Mouse (Mus musculus) limb, embryonic 13.5 days (tissue): ENCODE results near the gene Acads. TPM values are rescaled to one million over a fixed set of nuclear protein-coding genes. Genes with fewer than 3 reads are reported as not detected.
"Not testable (repeated sequence)": the region's sequence is repeated elsewhere in the genome, so short reads cannot be mapped to it uniquely, and the experiment has no call there.

Source experiments
- ATAC-seq: fragments of 200-750 bp; cut with Nextera tagmentation; 2 replicates; pipeline ENCODE4 v1.8.0; 2017; ENCODE audit warnings: low read depth, moderate number of reproducible peaks, moderate TSS enrichment; ENCODE audit not compliant: low FRiP score
- H3K27ac ChIP-seq: fragments of 300-500 bp; sonication (generic); 2 replicates; pipeline ENCODE4 v1.5.1; 2015; ENCODE audit warnings: inconsistent platforms, mild to moderate bottlenecking, moderate library complexity
- H3K27me3 ChIP-seq: fragments of 300-500 bp; sonication (generic); 2 replicates; pipeline ENCODE4 v1.6.1; 2015; ENCODE audit warnings: mild to moderate bottlenecking, inconsistent platforms
- H3K36me3 ChIP-seq: fragments of 300-500 bp; sonication (generic); 2 replicates; pipeline ENCODE4 v1.6.1; 2015; ENCODE audit warnings: inconsistent platforms, mild to moderate bottlenecking, moderate library complexity
- H3K4me1 ChIP-seq: fragments of 300-500 bp; sonication (generic); 2 replicates; pipeline ENCODE4 v1.6.1; 2015; ENCODE audit warnings: inconsistent platforms
- H3K4me2 ChIP-seq: fragments of 300-500 bp; sonication (generic); replicated peaks from 2 replicates; pipeline ENCODE4 v1.6.1; 2015; ENCODE audit warnings: inconsistent platforms, mild to moderate bottlenecking, moderate library complexity
- H3K4me3 ChIP-seq: fragments of 300-500 bp; sonication (generic); 2 replicates; pipeline ENCODE4 v1.5.1; 2015; ENCODE audit warnings: moderate library complexity, mild to moderate bottlenecking, inconsistent platforms
- H3K9ac ChIP-seq: fragments of 300-500 bp; sonication (generic); 2 replicates; pipeline ENCODE4 v1.6.1; 2015; ENCODE audit warnings: mild to moderate bottlenecking, inconsistent platforms
- H3K9me3 ChIP-seq: fragments of 300-500 bp; sonication (generic); 2 replicates; pipeline ENCODE4 v1.6.1; 2016; ENCODE audit warnings: inconsistent platforms
- WGBS: fragments of 180-500 bp; shearing (Covaris S2); methylation state at CpG from one replicate; pipeline ENCODE4 v1.1.7; 2015; 5-methylcytosine and 5-hydroxymethylcytosine counted together
- polyA plus RNA-seq: library from polyadenylated mRNA; unstranded; fragments of >200 nt; fragmentation: Nextera tagmentation; extraction: Ambion mirVana; gene quantifications from 2 replicates; pipeline ENCODE4 v1.2.1, GENCODE M21; 2015

Gene Acads
- polyA plus RNA-seq, result 56.5 and 56.9 TPM in 2 replicates

GRCm38 (mm10) chr5:115118961-115119570, at the start of gene Acads:
Gene Acads, minus strand, starts transcription at chr5:115119346.
- Histone ChIP-seq H3K27me3 (no peaks in the 10 kb centered on the region), H3K9ac (peak within 1 kb of the TSS; percentile 94), H3K4me2 (peak within 1 kb of the TSS; percentile 84), H3K36me3 (peaks cover 54% of the 10 kb centered on the region), H3K4me1 (peaks cover 13% of the 10 kb centered on the region), H3K9me3 (no peaks in the 10 kb centered on the region), H3K27ac (peak within 1 kb of the TSS; percentile 52; the same call in 1 of the 2 replicates), H3K4me3 (peak within 1 kb of the TSS; percentile 89)
- ATAC-seq, result peak; percentile 81
- 2% methylated on average over 38 of the region's 39 CpGs for WGBS

- no peak for ATAC-seq
- Histone ChIP-seq H3K4me1 (peaks cover 28% of the 10 kb centered on the region), H3K27me3 (no peaks in the 10 kb centered on the region), H3K9me3 (no peaks in the 10 kb centered on the region), H3K4me2 (no peak overlapping the region), H3K36me3 (no peaks in the 10 kb centered on the region), H3K9ac (no peak overlapping the region), H3K4me3 (no peak overlapping the region), H3K27ac (no peak overlapping the region)
- WGBS, result 56% methylated on average over 6 of the region's 6 CpGs
Measured at GRCm38 (mm10) chr5:115167396-115167795, 48.2 kb upstream of the Acads start.

GRCm38 (mm10) chr5:115166815-115167194, 47.7 kb upstream of the Acads start:
- Histone ChIP-seq H3K9ac (no peak overlapping the region), H3K9me3 (no peaks in the 10 kb centered on the region), H3K36me3 (no peaks in the 10 kb centered on the region), H3K4me1 (peaks cover 28% of the 10 kb centered on the region), H3K27me3 (no peaks in the 10 kb centered on the region), H3K4me3 (no peak overlapping the region), H3K4me2 (no peak overlapping the region), H3K27ac (no peak overlapping the region)
- no peak for ATAC-seq
- 82% methylated on average over 7 of the region's 7 CpGs for WGBS

GRCm38 (mm10) chr5:115165895-115166814, 47.0 kb upstream of the Acads start:
- H3K4me3 ChIP-seq, result no peak overlapping the region
- H3K9me3 ChIP-seq, result no peaks in the 10 kb centered on the region
- H3K4me1 ChIP-seq, result peaks cover 33% of the 10 kb centered on the region
- H3K27ac ChIP-seq, result peak overlapping the region; percentile 40; the same call in 1 of the 2 replicates
- H3K27me3 ChIP-seq, result no peaks in the 10 kb centered on the region
- ATAC-seq, result no peak
- no peak overlapping the region for H3K9ac ChIP-seq
- H3K4me2 ChIP-seq, result no peak overlapping the region
- WGBS, result 51% methylated on average over 11 of the region's 11 CpGs
- no peaks in the 10 kb centered on the region for H3K36me3 ChIP-seq

GRCm38 (mm10) chr5:115165351-115165750, 46.2 kb upstream of the Acads start:
- no peak overlapping the region for H3K4me2 ChIP-seq
- no peak for ATAC-seq
- H3K4me3 ChIP-seq, result no peak overlapping the region
- H3K27ac ChIP-seq, result no peak overlapping the region
- H3K9me3 ChIP-seq, result no peaks in the 10 kb centered on the region
- WGBS, result 63% methylated on average over 9 of the region's 9 CpGs
- H3K36me3 ChIP-seq, result no peaks in the 10 kb centered on the region
- peaks cover 40% of the 10 kb centered on the region for H3K4me1 ChIP-seq
- H3K9ac ChIP-seq, result no peak overlapping the region
- H3K27me3 ChIP-seq, result no peaks in the 10 kb centered on the region

GRCm38 (mm10) chr5:115164446-115164845, 45.3 kb upstream of the Acads start:
- not testable (repeated sequence) for H3K4me3 ChIP-seq, H3K4me2 ChIP-seq, H3K36me3 ChIP-seq, H3K9me3 ChIP-seq, H3K9ac ChIP-seq, ATAC-seq, H3K27me3 ChIP-seq, H3K27ac ChIP-seq
- 81% methylated on average over 4 of the region's 4 CpGs for WGBS
- peaks cover 40% of the 10 kb centered on the region for H3K4me1 ChIP-seq

- Histone ChIP-seq H3K4me2 (peak overlapping the region; percentile 39), H3K9ac (no peak overlapping the region; the same call in 1 of the 2 replicates), H3K4me1 (peaks cover 37% of the 10 kb centered on the region), H3K36me3 (no peaks in the 10 kb centered on the region), H3K27me3 (no peaks in the 10 kb centered on the region), H3K27ac (no peak overlapping the region), H3K4me3 (peak overlapping the region; percentile 9; the same call in 1 of the 2 replicates), H3K9me3 (no peaks in the 10 kb centered on the region)
- no peak for ATAC-seq
- 42% methylated on average over 8 of the region's 8 CpGs for WGBS
Measured at GRCm38 (mm10) chr5:115163563-115163962, 44.4 kb upstream of the Acads start.

GRCm38 (mm10) chr5:115161940-115162279, 42.8 kb upstream of the Acads start:
- H3K27me3 ChIP-seq, H3K36me3 ChIP-seq, ATAC-seq, H3K9ac ChIP-seq, H3K4me3 ChIP-seq, H3K27ac ChIP-seq, H3K9me3 ChIP-seq, H3K4me2 ChIP-seq: not testable (repeated sequence)
- peaks cover 34% of the 10 kb centered on the region for H3K4me1 ChIP-seq
- 91% methylated on average over 1 of the region's 1 CpGs for WGBS

- H3K27me3 ChIP-seq, result no peaks in the 10 kb centered on the region
- H3K9me3 ChIP-seq, result no peaks in the 10 kb centered on the region
- H3K4me2 ChIP-seq, result peak overlapping the region; percentile 14; the same call in 1 of the 2 replicates
- ATAC-seq, result no peak
- H3K4me3 ChIP-seq, result no peak overlapping the region
- H3K4me1 ChIP-seq, result peaks cover 37% of the 10 kb centered on the region
- 25% methylated on average over 13 of the region's 13 CpGs for WGBS
- H3K36me3 ChIP-seq, result no peaks in the 10 kb centered on the region
- H3K9ac ChIP-seq, result 0 out of 2 replicates have a peak overlapping the region, but pooled peaks have one; percentile 25
- H3K27ac ChIP-seq, result no peak overlapping the region; the same call in 1 of the 2 replicates
Measured at GRCm38 (mm10) chr5:115161064-115161939, 42.2 kb upstream of the Acads start.

GRCm38 (mm10) chr5:115160655-115161054, 41.5 kb upstream of the Acads start:
- 59% methylated on average over 6 of the region's 6 CpGs for WGBS
- H3K9me3 ChIP-seq, result no peaks in the 10 kb centered on the region
- H3K27ac ChIP-seq, result no peak overlapping the region
- H3K9ac ChIP-seq, result no peak overlapping the region
- no peak overlapping the region for H3K4me3 ChIP-seq
- H3K4me1 ChIP-seq, result peaks cover 39% of the 10 kb centered on the region
- ATAC-seq, result no peak
- H3K4me2 ChIP-seq, result no peak overlapping the region
- H3K27me3 ChIP-seq, result no peaks in the 10 kb centered on the region
- H3K36me3 ChIP-seq, result no peaks in the 10 kb centered on the region

- Histone ChIP-seq H3K9ac (peak overlapping the region; percentile 75), H3K27me3 (no peaks in the 10 kb centered on the region), H3K9me3 (no peaks in the 10 kb centered on the region), H3K4me3 (peak overlapping the region; percentile 98), H3K4me1 (peaks cover 54% of the 10 kb centered on the region), H3K4me2 (peak overlapping the region; percentile 88), H3K27ac (peak overlapping the region; percentile 97), H3K36me3 (no peaks in the 10 kb centered on the region)
- ATAC-seq, result no peak
- WGBS, result 36% methylated on average over 12 of the region's 12 CpGs
Measured at GRCm38 (mm10) chr5:115159165-115159564, 40.0 kb upstream of the Acads start.
